Mouse (Mus musculus): ENCODE measurements around the gene Sdk2. TPM values are rescaled to one million over a fixed set of nuclear protein-coding genes. Genes with fewer than 3 reads are reported as not detected.

Sdk2 gene
- total and polyA plus RNA-seq, 3 experiments = 1.2 to 4.8 (median 1.3) TPM

GRCm38 (mm10) chr11:113736848-113737552 is 329.8 kb downstream of the Sdk2 start:
- Histone ChIP-seq H3K4me3 (replicated peaks in 1 of 3; ENCODE audit: low read depth in 2 of 3, low read length in 2 of 3, poor library complexity in 1 of 3) (no peak overlapping the region), H3K27me3 (replicated peaks) (no peaks in the 10 kb centered on the region), H3K4me1 (ENCODE audit: control insufficient read depth in 1 of 2, insufficient read depth in 2 of 2) (peaks cover 3 to 29% of the 10 kb centered on the region in 2 experiments; a peak in 3 of 4 replicates), H3K9ac (ENCODE audit: insufficient read depth, low read depth) (no peak overlapping the region), H3K4me2 (ENCODE audit: insufficient read depth, low read depth, poor library complexity, severe bottlenecking) (no peak overlapping the region), H3K9me3 (replicated peaks; ENCODE audit: low read length) (peaks cover 11% of the 10 kb centered on the region), H3K36me3 (replicated peaks in 1 of 2; ENCODE audit: control insufficient read depth in 1 of 2, insufficient read depth in 1 of 2, low read length in 1 of 2) (peaks cover 0 to 19% of the 10 kb centered on the region in 2 experiments), H3K27ac (ENCODE audit: insufficient read depth, low read depth) (no peak overlapping the region), H3K79me2 (replicated peaks; ENCODE audit: control insufficient read depth, extremely low read depth, insufficient read depth, poor library complexity, severe bottlenecking) (no peaks in the 10 kb centered on the region)
- in situ Hi-C loops (cut with MboI; ENCODE audit: low pct_ligation_motif_present, low pct_unique_long_range_greater_than_20kb, low sequenced_read_pairs) (no loop called here), dilution Hi-C loops (cut with MboI; ENCODE audit: extremely low pct_ligation_motif_present, extremely low pct_unique_long_range_greater_than_20kb, low sequenced_read_pairs) (no loop called here)
- no peak for TF ChIP-seq JUND (conservative IDR thresholded peaks at IDR 0.05; ENCODE audit: low read depth, low read length)
- TF ChIP-seq TBP (conservative IDR thresholded peaks at IDR 0.05; ENCODE audit: low read depth, low read length) = no peak
- TF ChIP-seq MAFK (IDR thresholded peaks at IDR 0.05; ENCODE audit: insufficient replicate concordance, low read length) = no peak
- no peak for TF ChIP-seq ZC3H11A (IDR thresholded peaks at IDR 0.05; ENCODE audit: low read depth, low read length)
- TF ChIP-seq ZNF384 (IDR thresholded peaks at IDR 0.05; ENCODE audit: low read depth, low read length) = no peak
- no peak for TF ChIP-seq HCFC1 (IDR thresholded peaks at IDR 0.05; ENCODE audit: low read depth, low read length)
- TF ChIP-seq RCOR1 (conservative IDR thresholded peaks at IDR 0.05; ENCODE audit: low read depth, low read length) = no peak
- TF ChIP-seq PAX5 (IDR thresholded peaks at IDR 0.05; ENCODE audit: low read length) = no peak
- no peak for TF ChIP-seq USF2 (conservative IDR thresholded peaks at IDR 0.05; ENCODE audit: low read depth, low read length)
- no peak for TF ChIP-seq UBTF (IDR thresholded peaks at IDR 0.05; ENCODE audit: low read depth, low read length)
- no peak for TF ChIP-seq KAT2A (IDR thresholded peaks at IDR 0.05; ENCODE audit: insufficient replicate concordance, low read length)
- TF ChIP-seq SMC3 (IDR thresholded peaks at IDR 0.05; ENCODE audit: low read depth, low read length) = no peak
- TF ChIP-seq ETS1 (conservative IDR thresholded peaks at IDR 0.05; ENCODE audit: low read depth, low read length) = no peak
- no peak for TF ChIP-seq TCF12 (IDR thresholded peaks at IDR 0.05; ENCODE audit: low read depth, low read length)
- no peak for DNase-seq (ENCODE audit: extremely low read depth)

DNA sequence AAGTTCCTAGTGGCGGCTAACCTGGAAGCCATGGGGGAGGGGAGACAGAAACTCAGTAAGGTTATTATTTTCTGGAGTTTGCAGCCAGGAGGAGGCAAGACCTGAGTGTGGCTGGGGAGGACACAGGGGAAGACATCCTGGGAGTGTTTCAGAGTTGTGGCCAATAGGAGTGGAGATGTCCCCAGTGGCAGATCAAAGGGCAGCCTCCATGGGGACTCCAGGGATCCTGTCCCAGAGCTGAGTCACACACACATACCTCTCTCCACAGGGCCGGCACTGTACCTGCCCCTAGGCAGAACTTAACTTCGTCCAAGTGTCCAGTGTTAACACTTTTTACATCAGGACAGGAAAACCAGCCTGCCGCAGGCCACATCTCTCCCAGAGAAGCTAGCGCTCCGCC is 331.7 kb downstream of the Sdk2 start:
- H3K9me3 ChIP-seq (replicated peaks; ENCODE audit: low read length) = peaks cover 11% of the 10 kb centered on the region
- DNase-seq (ENCODE audit: extremely low read depth) = no peak
- no peak overlapping the region for H3K9ac ChIP-seq (ENCODE audit: insufficient read depth, low read depth)
- H3K27me3 ChIP-seq (replicated peaks) = no peaks in the 10 kb centered on the region
- H3K4me3 ChIP-seq (replicated peaks in 1 of 3; ENCODE audit: low read depth in 2 of 3, low read length in 2 of 3, poor library complexity in 1 of 3) = no peak overlapping the region
- in situ Hi-C loops (cut with MboI; ENCODE audit: low pct_ligation_motif_present, low pct_unique_long_range_greater_than_20kb, low sequenced_read_pairs) (no loop called here), dilution Hi-C loops (cut with MboI; ENCODE audit: extremely low pct_ligation_motif_present, extremely low pct_unique_long_range_greater_than_20kb, low sequenced_read_pairs) (no loop called here)
- H3K27ac ChIP-seq (ENCODE audit: insufficient read depth, low read depth) = no peak overlapping the region
- H3K36me3 ChIP-seq (replicated peaks in 1 of 2; ENCODE audit: control insufficient read depth in 1 of 2, insufficient read depth in 1 of 2, low read length in 1 of 2) = peaks cover 0 to 16% of the 10 kb centered on the region in 2 experiments
- TF ChIP-seq RCOR1 (conservative IDR thresholded peaks at IDR 0.05; ENCODE audit: low read depth, low read length) (no peak), MAX (IDR thresholded peaks at IDR 0.05; ENCODE audit: low read length) (no peak), ZNF384 (IDR thresholded peaks at IDR 0.05; ENCODE audit: low read depth, low read length) (no peak), ELF1 (IDR thresholded peaks at IDR 0.05; ENCODE audit: low read depth, low read length) (no peak), MXI1 (IDR thresholded peaks at IDR 0.05; ENCODE audit: low read depth, low read length) (no peak), USF1 (IDR thresholded peaks at IDR 0.05; ENCODE audit: low read depth, low read length) (no peak), MYC (IDR thresholded peaks at IDR 0.05; ENCODE audit: low read depth, low read length) (no peak), NRF1 (IDR thresholded peaks at IDR 0.05; ENCODE audit: low read depth, low read length) (no peak), IRF4 (IDR thresholded peaks at IDR 0.05; ENCODE audit: low read depth, low read length) (no peak), ETS1 (conservative IDR thresholded peaks at IDR 0.05; ENCODE audit: low read depth, low read length) (no peak), HCFC1 (IDR thresholded peaks at IDR 0.05; ENCODE audit: low read depth, low read length) (no peak)
- peaks cover 3 to 34% of the 10 kb centered on the region in 2 experiments; a peak in 3 of 4 replicates for H3K4me1 ChIP-seq (ENCODE audit: control insufficient read depth in 1 of 2, insufficient read depth in 2 of 2)
- H3K79me2 ChIP-seq (replicated peaks; ENCODE audit: control insufficient read depth, extremely low read depth, insufficient read depth, poor library complexity, severe bottlenecking) = no peaks in the 10 kb centered on the region
- no peak overlapping the region for H3K4me2 ChIP-seq (ENCODE audit: insufficient read depth, low read depth, poor library complexity, severe bottlenecking)

Data from CH12.LX (cell line).